Mouse (Mus musculus) 3134 (cell line): ENCODE measurements at regions not wholly inside any gene's neighbourhood (a gene's known extent, or its start where the extent isn't known, plus 50 kb on each side); places are given as distances from the start of the nearest gene placed in this dataset.

Source experiments
- DNase-seq: peaks from one replicate; pipeline ENCODE4 v3.0.0-alpha.2; 2011; ENCODE audit warnings: low spot score; ENCODE audit not compliant: insufficient read length; ENCODE audit errors: extremely low read depth

- DNase-seq, result no peak
These were observed 53.3 kb upstream of the Cnih3 start for GRCm38 (mm10) chr1:181299075-181299665.

DNA sequence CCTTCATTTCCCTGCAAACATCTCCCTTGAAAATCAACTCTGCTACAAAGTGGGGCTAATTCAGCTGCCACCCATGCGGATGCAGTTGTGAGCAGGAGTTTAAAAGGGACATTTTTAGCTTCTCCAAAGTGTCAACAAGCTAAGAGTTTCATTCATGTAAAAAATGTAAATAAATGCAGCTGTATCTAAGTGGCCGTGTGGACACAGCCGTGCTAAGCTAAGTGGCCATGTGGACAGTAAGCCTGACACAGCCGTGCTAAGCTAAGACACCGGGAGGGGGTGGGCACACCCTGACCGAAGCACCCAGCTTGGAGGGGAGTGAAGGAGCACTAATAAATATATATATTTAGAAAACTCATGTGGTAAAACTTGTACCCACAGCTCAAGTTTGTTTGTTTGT, 52.6 kb upstream of the Cnih3 start:
- no peak for DNase-seq

DNA sequence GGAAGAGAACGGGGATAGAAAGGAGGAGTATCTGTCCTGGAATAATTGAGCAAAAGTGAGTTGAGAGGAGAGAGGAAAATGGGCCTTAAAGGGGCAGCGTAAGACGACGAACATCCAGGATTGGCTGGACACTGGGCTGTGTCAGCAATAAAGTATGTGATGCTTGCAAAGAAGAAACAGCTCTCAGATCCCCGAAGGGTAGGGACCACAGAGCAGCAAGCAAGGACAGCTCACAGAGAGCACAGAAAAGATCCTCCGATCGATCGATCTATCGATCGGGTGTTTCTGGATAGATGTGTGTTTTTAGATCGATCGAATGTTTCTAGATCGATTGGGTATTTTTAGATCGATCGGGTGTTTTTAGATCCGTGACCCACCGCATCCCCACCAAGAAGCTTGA, 50.3 kb upstream of the Cnih3 start:
- DNase-seq, result no peak
